Mouse (Mus musculus): ENCODE measurements at regions not wholly inside any gene's neighbourhood (a gene's known extent, or its start where the extent isn't known, plus 50 kb on each side); places are given as distances from the start of the nearest gene placed in this dataset.

DNA sequence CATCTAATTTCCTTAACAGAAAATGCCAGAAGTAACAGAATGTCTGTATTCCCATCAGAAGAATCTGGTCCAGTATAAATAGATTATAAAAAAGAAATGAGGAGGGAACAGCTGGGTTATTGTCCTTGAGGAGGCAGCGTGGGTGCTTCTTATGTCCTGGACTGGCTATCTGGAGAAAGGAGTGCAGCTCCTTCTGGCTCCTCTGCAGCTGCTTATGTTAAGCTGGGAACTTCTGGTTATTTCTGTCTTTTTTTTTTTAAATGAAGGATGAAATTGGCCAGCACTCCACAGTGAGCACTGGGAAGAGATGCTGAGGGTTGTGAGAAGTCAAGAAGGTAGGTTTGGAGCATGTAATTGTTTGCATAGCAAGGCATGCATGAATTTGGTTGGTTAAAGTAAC is 441.5 kb downstream of the Ebf1 start:
- DNase-seq, result no peak

- no peak for DNase-seq
Measured at GRCm38 (mm10) chr11:45066592-45066991, 449.5 kb downstream of the Ebf1 start.

DNA sequence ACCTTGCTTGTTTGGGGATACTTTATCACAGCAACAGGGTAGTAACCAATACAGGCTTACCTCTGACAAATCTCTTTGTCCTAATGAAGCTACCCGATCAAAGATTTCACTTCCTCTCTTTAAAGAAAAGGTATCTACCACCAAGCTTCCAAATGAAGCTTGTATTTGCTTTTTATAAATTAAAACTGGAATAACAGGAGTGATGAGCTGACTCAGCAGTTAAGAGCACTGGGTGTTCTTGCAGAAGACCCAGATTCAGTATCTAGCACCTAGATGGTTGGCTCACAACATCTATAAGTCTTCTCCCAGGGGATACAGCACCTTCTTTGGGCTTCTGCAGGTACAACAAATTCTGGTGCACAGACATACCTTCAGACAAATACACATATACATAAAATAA is 453.2 kb downstream of the Ebf1 start:
- DNase-seq, result no peak

- no peak for DNase-seq
Measured at GRCm38 (mm10) chr11:45071195-45071594, 454.1 kb downstream of the Ebf1 start.

- no peak for DNase-seq
Measured at GRCm38 (mm10) chr11:45084506-45085037, 467.5 kb downstream of the Ebf1 start.

- no peak for DNase-seq
Measured at GRCm38 (mm10) chr11:45085145-45085544, 468.0 kb downstream of the Ebf1 start.

GRCm38 (mm10) chr11:45087186-45087915 is 470.2 kb downstream of the Ebf1 start:
- DNase-seq, result no peak

DNA sequence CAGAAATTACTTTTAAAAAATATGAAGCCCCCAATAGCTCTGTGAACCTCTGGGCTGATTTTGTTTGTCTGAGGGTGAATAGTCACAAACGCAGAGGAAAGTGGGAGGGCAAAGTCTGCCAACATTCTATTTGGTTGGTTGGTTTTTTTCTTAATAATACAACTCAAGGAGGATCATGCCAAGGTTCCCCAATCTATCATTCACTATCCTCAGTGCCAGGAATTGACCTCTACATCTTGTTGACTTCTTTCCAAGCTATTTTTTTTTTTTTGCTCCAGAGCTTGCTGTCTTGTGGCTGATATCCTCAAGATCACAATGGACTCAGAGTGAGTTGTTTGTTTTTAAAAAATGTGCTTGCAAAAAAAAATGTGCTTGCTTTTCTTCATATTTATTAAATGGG is 471.2 kb downstream of the Ebf1 start:
- DNase-seq, result no peak

DNA sequence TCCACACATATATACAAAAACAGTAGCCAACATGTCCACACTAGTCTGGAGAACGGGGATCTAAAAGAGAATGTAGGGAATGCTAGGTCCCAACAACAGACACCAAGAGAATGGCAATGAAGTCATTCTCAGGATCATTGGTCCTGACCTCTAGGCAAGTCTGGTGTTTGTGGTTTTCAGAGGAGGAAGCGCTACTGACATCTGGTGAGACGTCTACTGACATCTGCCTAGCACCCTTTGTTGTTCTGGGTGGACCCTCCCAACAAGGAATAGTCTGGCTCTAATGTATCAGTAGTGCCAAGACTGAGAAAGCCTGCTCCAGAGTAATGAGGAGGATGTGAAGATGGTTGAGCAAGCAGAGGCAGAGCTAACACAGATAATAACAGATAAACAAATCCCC is 472.4 kb downstream of the Ebf1 start:
- no peak for DNase-seq

DNA sequence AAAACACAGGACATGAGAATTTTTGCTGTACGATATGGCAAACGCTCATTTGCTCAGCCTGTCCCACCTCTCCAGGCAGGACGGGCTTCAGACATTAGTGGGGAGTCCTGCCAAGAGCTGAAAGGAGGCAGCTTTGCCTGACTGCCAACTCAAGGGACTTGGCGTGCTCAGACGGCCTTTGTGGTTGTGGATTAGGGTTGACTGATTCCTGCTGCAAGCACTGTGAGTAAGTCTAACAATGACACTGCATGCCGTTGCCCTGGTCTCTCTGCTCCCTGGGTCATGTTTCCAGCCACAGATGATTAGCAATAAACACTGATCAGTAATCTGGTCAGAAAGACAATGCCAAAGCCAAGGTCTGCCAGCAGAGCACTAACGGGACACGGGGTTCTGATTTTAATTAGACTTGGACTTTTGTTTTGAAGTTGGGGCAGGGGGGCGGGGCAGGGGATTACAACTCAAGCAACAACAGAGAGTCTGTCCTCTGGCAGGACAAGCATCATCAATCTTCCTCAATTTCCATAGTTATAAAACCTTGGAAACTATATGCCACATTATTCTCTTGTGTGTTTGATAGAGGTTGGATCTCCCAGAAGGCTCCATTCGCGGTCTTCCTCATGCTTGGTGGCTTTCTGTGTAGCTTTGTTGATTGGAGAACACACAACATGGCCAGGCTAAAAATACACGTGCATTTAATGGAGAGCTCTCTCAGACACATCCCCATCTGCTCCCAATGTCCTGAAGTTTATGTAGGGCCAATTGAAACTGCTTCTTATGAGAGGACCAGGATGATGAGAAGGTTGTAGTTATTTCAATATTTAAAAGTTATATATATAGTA is 486.6 kb downstream of the Ebf1 start:
- DNase-seq, result no peak

DNA sequence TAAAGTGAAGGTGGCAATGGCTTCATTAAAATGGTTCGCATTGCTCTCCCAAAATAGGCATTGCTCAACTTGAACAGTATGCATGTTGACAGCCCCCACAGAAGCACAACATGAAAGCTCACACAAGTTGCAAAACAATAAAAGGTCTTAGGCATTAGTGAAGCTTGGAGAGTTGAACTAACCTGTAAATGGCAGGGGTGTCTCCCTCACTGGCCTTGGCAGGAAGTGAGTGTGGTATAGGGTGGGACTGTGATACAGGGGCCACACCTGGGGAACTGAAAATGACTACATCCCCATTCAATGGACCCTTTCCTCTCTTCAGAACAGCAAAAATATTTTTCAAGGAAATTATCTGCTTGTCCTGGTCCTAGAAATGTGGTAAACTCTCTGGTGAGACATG is 499.6 kb downstream of the Ebf1 start:
- no peak for DNase-seq

DNA sequence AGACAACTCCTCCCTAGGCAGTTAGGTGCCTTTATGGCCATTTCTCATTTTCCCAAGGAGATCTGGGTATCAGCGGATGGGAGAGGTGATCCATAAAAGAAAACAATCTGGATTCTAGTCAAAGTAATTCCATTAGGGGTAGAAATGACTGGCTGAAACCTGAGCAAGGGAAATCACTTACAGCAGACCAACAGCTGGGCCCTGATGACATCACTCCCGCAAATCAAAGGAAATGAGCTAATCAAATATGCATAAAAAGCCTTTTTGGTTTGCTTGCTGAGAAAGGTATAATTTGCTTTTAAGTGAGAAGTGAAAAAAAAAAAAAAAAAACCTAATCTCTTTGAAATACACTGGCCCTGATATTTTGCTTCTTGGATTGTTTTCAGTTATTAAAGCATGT is 506.2 kb downstream of the Ebf1 start:
- no peak for DNase-seq

DNA sequence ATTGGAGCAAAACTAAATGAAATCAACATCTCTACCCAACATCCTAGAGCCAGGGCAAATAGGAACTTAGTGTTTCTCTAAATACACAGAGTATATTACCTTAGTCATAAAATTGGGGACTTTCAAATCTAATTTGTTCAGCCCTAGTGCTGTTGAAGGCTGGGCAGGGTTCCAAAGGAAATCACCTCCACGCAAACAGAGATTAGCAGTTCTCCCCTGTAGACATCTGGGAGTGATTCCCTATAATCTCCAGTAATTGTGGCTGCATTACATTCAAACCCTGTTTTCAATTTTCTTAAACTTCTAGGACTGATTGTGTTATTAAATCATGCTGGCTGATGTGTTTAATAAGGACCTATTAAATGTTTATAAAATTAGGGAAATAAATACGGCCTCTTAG is 519.7 kb downstream of the Ebf1 start:
- DNase-seq, result no peak

DNA sequence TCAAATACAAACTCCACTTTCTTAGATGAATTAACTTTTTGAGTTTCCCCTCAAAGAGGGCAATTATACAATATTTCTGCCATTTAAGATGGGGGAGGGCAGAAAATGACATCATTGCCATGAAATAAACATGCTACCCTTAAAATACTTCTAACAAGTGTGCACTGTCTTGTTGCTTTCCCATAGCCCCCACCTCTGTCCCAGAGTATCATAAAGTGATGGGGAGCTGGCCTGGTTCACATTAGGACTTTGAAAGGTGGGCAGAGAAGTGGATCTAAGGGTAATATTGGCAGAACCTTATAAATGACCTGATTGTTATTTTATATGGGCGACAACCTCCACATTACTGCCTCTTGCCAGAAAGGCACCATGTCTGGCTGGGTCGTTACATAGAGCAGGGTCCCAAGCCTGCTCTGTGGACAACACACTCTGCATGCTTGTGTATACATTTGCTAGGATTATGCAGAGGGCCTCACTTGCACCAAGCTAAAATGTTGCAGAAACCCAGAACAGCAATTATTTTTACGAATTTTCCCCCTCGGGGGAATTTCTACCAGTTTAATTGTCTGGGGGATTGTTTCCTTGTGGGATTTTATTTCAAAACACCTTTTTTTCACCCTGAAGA is 521.3 kb downstream of the Ebf1 start:
- DNase-seq, result no peak

DNA sequence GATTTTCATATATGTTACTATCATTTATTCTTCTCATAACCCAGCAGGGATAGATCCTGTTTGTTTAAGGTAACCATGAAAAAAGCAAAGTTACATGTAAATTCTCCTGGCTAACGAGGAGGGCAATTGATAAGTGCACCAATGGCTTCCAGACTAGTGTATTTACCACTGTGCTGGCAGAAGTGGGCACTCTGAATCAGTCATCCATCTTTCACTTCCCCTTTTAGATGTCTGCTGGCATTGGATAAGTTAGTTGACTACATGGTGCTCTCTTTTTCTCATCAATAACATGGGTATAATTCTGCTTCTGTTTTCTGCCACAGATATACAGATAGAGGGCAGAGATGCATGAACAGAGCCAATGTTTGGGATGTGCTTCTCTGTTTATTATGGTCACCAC is 523.4 kb downstream of the Ebf1 start:
- no peak for DNase-seq

DNA sequence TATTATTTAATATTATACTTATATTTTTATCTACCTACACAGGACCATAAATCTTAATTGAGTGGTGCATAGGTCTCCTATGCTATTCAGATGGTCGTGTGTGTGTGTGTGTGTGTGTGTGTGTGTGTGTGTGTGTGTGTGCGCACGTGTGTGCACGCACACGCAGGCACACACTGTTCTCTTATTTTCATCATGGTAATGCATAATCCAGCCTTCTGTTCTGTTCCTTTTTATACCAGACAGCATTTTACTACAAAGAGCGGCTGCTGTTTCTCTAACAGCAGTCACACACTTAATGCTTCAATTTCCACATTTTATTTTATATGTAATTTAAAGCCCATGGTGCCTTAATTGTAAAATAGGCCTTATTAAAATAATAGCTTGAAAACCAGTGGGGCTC is 537.0 kb downstream of the Ebf1 start:
- no peak for DNase-seq

DNA sequence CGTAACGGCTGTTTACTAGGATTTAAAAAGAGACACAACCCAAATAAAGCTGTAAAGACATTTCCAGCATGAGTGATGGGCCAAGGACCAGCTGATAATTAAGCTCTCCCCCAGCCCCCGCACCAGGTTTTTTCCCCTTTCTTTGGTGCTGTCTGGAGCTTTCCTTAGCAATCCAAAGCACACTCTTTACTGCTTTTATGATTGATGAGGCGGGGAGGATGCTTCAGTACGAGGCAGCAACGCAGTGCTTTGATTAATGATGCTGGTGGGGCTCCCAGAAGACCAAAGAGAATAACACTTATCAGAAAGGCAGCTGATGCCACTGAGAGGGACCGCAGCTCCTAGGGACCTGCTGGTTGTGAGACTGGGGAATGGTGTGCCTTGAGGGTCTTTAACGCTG is 537.4 kb downstream of the Ebf1 start:
- no peak for DNase-seq

DNA sequence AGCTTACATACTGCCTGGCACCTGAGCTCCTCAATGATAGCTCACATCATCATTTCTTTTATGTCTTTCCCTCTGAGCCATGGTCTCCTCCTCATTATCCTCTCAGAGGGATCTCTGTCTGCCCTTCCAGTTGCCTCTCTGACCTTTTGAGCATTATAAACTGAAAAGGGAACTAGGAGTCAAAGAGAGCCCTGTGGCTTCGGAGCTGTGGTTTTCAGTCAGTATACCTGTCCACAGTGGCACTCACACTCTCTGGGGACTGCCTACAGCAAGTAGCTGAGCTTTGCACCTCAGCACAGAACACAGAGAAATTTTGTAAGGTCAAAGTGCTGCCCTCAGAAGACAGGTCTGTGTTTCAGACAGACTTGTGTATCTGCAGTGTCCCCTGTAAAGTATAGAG is 538.7 kb downstream of the Ebf1 start:
- no peak for DNase-seq

DNA sequence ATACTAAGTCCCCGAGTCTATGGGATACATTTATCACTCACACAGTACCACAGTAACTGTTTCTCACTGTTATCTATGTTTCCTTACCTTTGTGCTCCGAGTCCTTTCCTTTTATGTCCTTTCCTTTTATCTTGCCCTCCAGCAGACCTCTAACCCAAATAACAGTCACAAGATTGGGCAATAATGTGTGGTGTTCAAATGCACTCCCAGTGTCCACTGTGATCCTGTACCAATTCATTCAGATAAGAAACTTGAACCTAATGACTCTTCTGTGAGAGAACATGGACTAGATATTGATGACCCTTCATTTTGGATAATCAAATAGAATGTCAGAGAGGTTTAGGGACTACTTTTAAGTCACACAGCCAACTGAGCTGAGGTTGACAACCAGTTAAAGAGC is 541.2 kb downstream of the Ebf1 start:
- no peak for DNase-seq

DNA sequence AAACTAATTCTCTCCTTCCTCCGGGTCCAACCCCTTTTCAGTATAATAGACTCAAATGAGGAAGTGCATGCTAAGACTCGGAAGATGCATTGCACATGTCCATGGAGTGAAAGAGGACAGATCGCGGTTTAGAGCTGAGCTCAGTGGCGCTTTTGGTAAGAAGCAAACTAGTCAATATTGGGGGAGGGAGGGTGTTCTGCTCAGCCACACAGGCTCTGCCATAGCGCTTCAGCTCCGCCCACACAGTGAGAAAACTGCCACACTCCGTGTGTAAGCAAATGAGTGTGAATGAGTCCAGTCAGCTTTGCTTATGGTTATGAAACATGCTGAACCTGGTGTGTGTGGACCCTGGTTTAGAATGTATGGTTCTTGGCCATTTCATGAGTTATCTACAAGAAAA is 543.8 kb downstream of the Ebf1 start:
- DNase-seq, result no peak

- no peak for DNase-seq
Measured at GRCm38 (mm10) chr11:45173546-45173945, 556.4 kb downstream of the Ebf1 start.

GRCm38 (mm10) chr11:45174071-45174470 is 557.0 kb downstream of the Ebf1 start:
- no peak for DNase-seq
